Comparison of ENCODE assay signal across 24 mouse cellular contexts in genomic region chr19:56761727-56762126, GRCm38 (mm10). TPM values are rescaled to one million over a fixed set of nuclear protein-coding genes. Genes with fewer than 3 reads are reported as not detected.
DNase-seq lines count a peak whose midpoint lies in the region; ATAC-seq and TF ChIP-seq lines count a peak whose summit lies in the region.
"Had no signal": no experiment of that assay in that cellular context is flagged by ENCODE, and none has a peak within 500 bp of the region (broad histone marks: within the 10 kb centered on the region; RNA-seq: fewer than 3 reads in every experiment).

No protein-coding gene starts in this region.

- no peaks in the 10 kb centered on the region for H3K27me3 ChIP-seq in heart, embryonic 16.5 days (ENCODE audit: control insufficient read depth, insufficient read depth, low read length)
- H3K27me3 ChIP-seq in C2C12 (ENCODE audit: control insufficient read depth, insufficient read depth, insufficient read length), result no peaks in the 10 kb centered on the region
- H3K27me3 ChIP-seq: embryonic facial prominence, embryonic 15.5 days; heart, embryonic 13.5 days; hindbrain, embryonic 12.5 days had no signal

- H3K4me3 ChIP-seq in heart, embryonic 16.5 days (ENCODE audit: low read length), result no peak overlapping the region
- no peak overlapping the region for H3K4me3 ChIP-seq in C2C12 (ENCODE audit: insufficient read depth, poor library complexity, severe bottlenecking)
- H3K4me3 ChIP-seq: embryonic facial prominence, embryonic 15.5 days; erythroblast, embryonic 14.5 days; heart, embryonic 13.5 days; hindbrain, embryonic 12.5 days had no signal

- no peak overlapping the region for H3K9ac ChIP-seq in heart, embryonic 16.5 days (ENCODE audit: low read length)
- H3K9ac ChIP-seq: embryonic facial prominence, embryonic 15.5 days; heart, embryonic 13.5 days; hindbrain, embryonic 12.5 days had no signal

- no peaks in the 10 kb centered on the region for H3K79me2 ChIP-seq in C2C12 (ENCODE audit: control insufficient read depth, insufficient read depth)

- peak overlapping the region; percentile 68 for H3K27ac ChIP-seq in heart, embryonic 16.5 days (ENCODE audit: low read length)
- H3K27ac ChIP-seq: embryonic facial prominence, embryonic 15.5 days; hindbrain, embryonic 12.5 days had no signal

- H3K36me3 ChIP-seq in heart, embryonic 16.5 days (ENCODE audit: control insufficient read depth, insufficient read depth), result no peaks in the 10 kb centered on the region
- H3K36me3 ChIP-seq in C2C12 (ENCODE audit: control insufficient read depth, insufficient read depth), result no peaks in the 10 kb centered on the region
- H3K36me3 ChIP-seq: embryonic facial prominence, embryonic 15.5 days; G1E; heart, embryonic 13.5 days; hindbrain, embryonic 12.5 days had no signal

- H3K9me3 ChIP-seq in heart, embryonic 16.5 days (replicated peaks; ENCODE audit: control insufficient read depth, low read length), result 0 out of 2 replicates have a peak, but pooled peaks cover 2% of the 10 kb centered on the region
- H3K9me3 ChIP-seq: embryonic facial prominence, embryonic 15.5 days; G1E; heart, embryonic 13.5 days; hindbrain, embryonic 12.5 days had no signal

- TF ChIP-seq CTCF in C2C12 (IDR thresholded peaks at IDR 0.05; ENCODE audit: control insufficient read depth, insufficient read depth, insufficient read length), result no peak

- no peaks in the 10 kb centered on the region for H3K79me3 ChIP-seq in C2C12 (ENCODE audit: low read depth)

- no peak for ATAC-seq in heart, embryonic 16.5 days (replicated peaks; ENCODE audit: extremely low read depth, insufficient read depth, low FRiP score)
- ATAC-seq in erythroid progenitor cell, adult 5-6 weeks (replicated peaks; ENCODE audit: low FRiP score, poor library complexity, severe bottlenecking), result no peak
- ATAC-seq: CD4-positive, CD25-positive, alpha-beta regulatory T cell, adult 4 months; forebrain, embryonic 16.5 days; hindbrain, embryonic 16.5 days; inflammation-experienced regulatory T-cells, adult 6 months; intestine, postnatal 0 days; Patski had no signal

- peaks cover 26% of the 10 kb centered on the region for H3K4me1 ChIP-seq in heart, embryonic 16.5 days (ENCODE audit: control insufficient read depth, insufficient read depth, low read length)
- H3K4me1 ChIP-seq: embryonic facial prominence, embryonic 15.5 days; hindbrain, embryonic 12.5 days had no signal

- no peak for DNase-seq in heart, postnatal 4 days
- peak; percentile 53 for DNase-seq in ZHBTc4 (ENCODE audit: low read depth, low spot score)
- no peak for DNase-seq in ovary, adult 18-20 months (ENCODE audit: low spot score)
- DNase-seq: adrenal gland, adult 8-10 months; adrenal gland, postnatal 36 days; cerebellum, adult 2 months; cerebellum, postnatal 10 days; embryo, embryonic 11 days; gastrocnemius, postnatal 10 days had no signal

- H3K4me2 ChIP-seq in heart, embryonic 16.5 days (ENCODE audit: low read depth, low read length), result no peak overlapping the region
- H3K4me2 ChIP-seq: embryonic facial prominence, embryonic 15.5 days; heart, embryonic 13.5 days; hindbrain, embryonic 12.5 days had no signal

- 69% methylated on average over 2 of the region's 2 CpGs for WGBS in heart, embryonic 16.5 days

- H3ac ChIP-seq in C2C12 (ENCODE audit: control insufficient read depth, insufficient read length, low read depth), result no peak overlapping the region

TF ChIP-seq in C2C12, 6 proteins besides CTCF, POLR2A, EP300 and RAD21:
- TF ChIP-seq USF1 (IDR thresholded peaks at IDR 0.05; ENCODE audit: low read depth) (peak; percentile 57), MAX (IDR thresholded peaks at IDR 0.05) (no peak)

RNA-seq across cellular contexts. Expression of gene Adrb1, which starts 39.7 kb away (rescaled TPM):
- 2.7 and 4.2 TPM in 2 replicates for polyA plus RNA-seq in heart, embryonic 16.5 days (2015; fragmentation: Nextera tagmentation; extraction: Ambion mirVana)
- total RNA-seq in heart, postnatal 4 days (2021), result 10 to 100 TPM; 30.3 to 33.8 TPM
- polyA plus RNA-seq in C2C12 (2012; fragmentation: generic; extraction: Trizol), result 0.13 TPM
- total RNA-seq in erythroid progenitor cell, adult 5-6 weeks (2015; ENCODE audit: low replicate concordance), result not detected in 2 replicates
- total RNA-seq in erythroid progenitor cell, adult 5-6 weeks (2017; ENCODE audit: low replicate concordance), result 0.45 TPM in 1 of 2 replicates, not detected in the other
- total RNA-seq: common myeloid progenitor, adult 5-6 weeks had no signal
- polyA plus RNA-seq: CD4-positive, CD25-positive, alpha-beta regulatory T cell, adult 4 months; G1E; Patski had no signal

Comparison
In these comparisons a context has a peak if more than half of its experiments do, and no peak if none do; other contexts are left out.
1. RNA of gene Adrb1, which starts 39.7 kb away (total RNA-seq): 30.3 to 33.8 TPM in heart, postnatal 4 days; 0.45 TPM in erythroid progenitor cell, adult 5-6 weeks; every median in the first group is over 10 times any median in the second.